Comparison of ENCODE assay signal across 16 mouse cellular contexts in the genomic region with DNA sequence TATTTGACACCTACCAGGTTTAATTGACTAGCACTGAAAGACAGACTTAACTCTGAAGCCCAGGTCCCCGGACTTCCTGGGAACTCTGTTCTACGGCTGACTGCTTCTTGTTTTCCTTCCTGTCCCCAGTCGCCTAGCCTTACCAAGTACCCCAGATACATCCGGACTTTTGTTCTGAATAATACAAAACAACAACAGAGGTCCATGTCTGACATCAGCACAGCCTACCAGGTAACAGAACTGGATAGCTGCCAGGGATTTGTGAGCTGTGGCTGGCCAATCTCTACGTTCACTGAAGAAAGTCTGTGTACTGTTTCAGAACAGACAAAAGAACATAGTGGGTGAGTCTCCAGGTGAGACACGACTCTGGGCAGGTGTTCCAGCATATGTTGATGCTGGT. TPM values are rescaled to one million over a fixed set of nuclear protein-coding genes. Genes with fewer than 3 reads are reported as not detected.
DNase-seq lines count a peak whose midpoint lies in the region; ATAC-seq lines count a peak whose summit lies in the region.
"Had no signal": no experiment of that assay in that cellular context is flagged by ENCODE, and none has a peak within 500 bp of the region (broad histone marks: within the 10 kb centered on the region; RNA-seq: fewer than 3 reads in every experiment).

No protein-coding gene starts in this region.

- no peaks in the 10 kb centered on the region for H3K27me3 ChIP-seq in hindbrain, embryonic 16.5 days (replicated peaks; ENCODE audit: control insufficient read depth, insufficient read depth, low read length)
- H3K27me3 ChIP-seq in hindbrain, embryonic 13.5 days, result no peaks in the 10 kb centered on the region
- no peaks in the 10 kb centered on the region for H3K27me3 ChIP-seq in lung, embryonic 15.5 days
- H3K27me3 ChIP-seq: embryonic facial prominence, embryonic 12.5 days; limb, embryonic 13.5 days; neural tube, embryonic 13.5 days had no signal

- H3K27ac ChIP-seq in hindbrain, embryonic 16.5 days (ENCODE audit: low read depth, low read length), result 0 out of 2 replicates have a peak overlapping the region, but pooled peaks have one; percentile 21
- no peak overlapping the region for H3K27ac ChIP-seq in hindbrain, embryonic 13.5 days
- H3K27ac ChIP-seq in lung, embryonic 15.5 days, result 0 out of 2 replicates have a peak overlapping the region, but pooled peaks have one; percentile 15
- H3K27ac ChIP-seq: embryonic facial prominence, embryonic 12.5 days; limb, embryonic 13.5 days; neural tube, embryonic 13.5 days had no signal

- no peak for ATAC-seq in hindbrain, embryonic 16.5 days
- no peak for ATAC-seq in hindbrain, embryonic 13.5 days (ENCODE audit: low FRiP score)
- no peak for ATAC-seq in lung, embryonic 15.5 days (ENCODE audit: borderline replicate concordance, extremely low read depth, low FRiP score, low TSS enrichment)
- peak; percentile 35 for ATAC-seq in CD4-positive, CD25-positive, alpha-beta regulatory T cell, adult 4 months
- ATAC-seq: forebrain, postnatal 0 days; intestine, embryonic 16.5 days had no signal

- no peaks in the 10 kb centered on the region for H3K36me3 ChIP-seq in hindbrain, embryonic 16.5 days (ENCODE audit: control insufficient read depth, insufficient read depth, low read length)
- no peaks in the 10 kb centered on the region for H3K36me3 ChIP-seq in hindbrain, embryonic 13.5 days
- no peaks in the 10 kb centered on the region for H3K36me3 ChIP-seq in lung, embryonic 15.5 days
- H3K36me3 ChIP-seq: embryonic facial prominence, embryonic 12.5 days; limb, embryonic 13.5 days; neural tube, embryonic 13.5 days had no signal

- no peak for DNase-seq in lung, postnatal 14 days
- DNase-seq in induced T-regulatory cell, adult 2 months (ENCODE audit: low read depth), result peak; percentile 85
- DNase-seq in cerebellum, postnatal 14 days, result no peak
- DNase-seq: adrenal gland, postnatal 36 days; cerebellum, adult 18-20 months; forebrain, postnatal 0 days; gastrocnemius, postnatal 25 days; layer of hippocampus, postnatal 36 days had no signal

- H3K9me3 ChIP-seq in hindbrain, embryonic 16.5 days (ENCODE audit: control insufficient read depth, low read length), result no peaks in the 10 kb centered on the region
- H3K9me3 ChIP-seq in hindbrain, embryonic 13.5 days, result no peaks in the 10 kb centered on the region
- H3K9me3 ChIP-seq in lung, embryonic 15.5 days, result no peaks in the 10 kb centered on the region
- H3K9me3 ChIP-seq: embryonic facial prominence, embryonic 12.5 days; limb, embryonic 13.5 days; neural tube, embryonic 13.5 days had no signal

- H3K9ac ChIP-seq in hindbrain, embryonic 16.5 days (ENCODE audit: low read depth, low read length), result no peak overlapping the region
- no peak overlapping the region for H3K9ac ChIP-seq in hindbrain, embryonic 13.5 days
- H3K9ac ChIP-seq in lung, embryonic 15.5 days, result no peak overlapping the region
- H3K9ac ChIP-seq: embryonic facial prominence, embryonic 12.5 days; forebrain, postnatal 0 days; limb, embryonic 13.5 days; neural tube, embryonic 13.5 days had no signal

- 63% methylated on average over 6 of the region's 6 CpGs for WGBS in hindbrain, embryonic 16.5 days
- 79% methylated on average over 6 of the region's 6 CpGs for WGBS in hindbrain, embryonic 13.5 days
- 51% methylated on average over 6 of the region's 6 CpGs for whole genome bisulfite sequencing in lung, embryonic 15.5 days

- peaks cover 38% of the 10 kb centered on the region for H3K4me1 ChIP-seq in hindbrain, embryonic 16.5 days (ENCODE audit: control insufficient read depth, insufficient read depth, low read depth, low read length)
- H3K4me1 ChIP-seq in hindbrain, embryonic 13.5 days (replicated peaks), result peaks cover 54% of the 10 kb centered on the region
- H3K4me1 ChIP-seq in lung, embryonic 15.5 days, result peaks cover 73% of the 10 kb centered on the region

- H3K4me2 ChIP-seq in hindbrain, embryonic 16.5 days (ENCODE audit: low read length), result no peak overlapping the region
- no peak overlapping the region for H3K4me2 ChIP-seq in hindbrain, embryonic 13.5 days
- H3K4me2 ChIP-seq in lung, embryonic 15.5 days, result no peak overlapping the region
- H3K4me2 ChIP-seq: embryonic facial prominence, embryonic 12.5 days; limb, embryonic 13.5 days; neural tube, embryonic 13.5 days had no signal

- H3K4me3 ChIP-seq in hindbrain, embryonic 16.5 days (ENCODE audit: low read length), result no peak overlapping the region
- no peak overlapping the region for H3K4me3 ChIP-seq in hindbrain, embryonic 13.5 days
- no peak overlapping the region for H3K4me3 ChIP-seq in lung, embryonic 15.5 days
- H3K4me3 ChIP-seq: embryonic facial prominence, embryonic 12.5 days; limb, embryonic 13.5 days; neural tube, embryonic 13.5 days had no signal

RNA-seq across cellular contexts. Expression of gene Btg2, which starts 20.1 kb away (rescaled TPM):
- 28.0 and 28.5 TPM in 2 replicates for polyA plus RNA-seq in hindbrain, embryonic 16.5 days (2015; fragmentation: Nextera tagmentation; extraction: Ambion mirVana)
- 57.4 and 63.4 TPM in 2 replicates for polyA plus RNA-seq in hindbrain, embryonic 13.5 days (2015; fragmentation: Nextera tagmentation; extraction: Ambion mirVana)
- 111 and 115 TPM in 2 replicates for polyA plus RNA-seq in lung, embryonic 15.5 days (2015; fragmentation: Nextera tagmentation; extraction: Ambion mirVana)
- polyA plus RNA-seq in CD4-positive, CD25-positive, alpha-beta regulatory T cell, adult 4 months (2017; shearing (Covaris generic)), result 100 to 1,000 TPM; 243 to 289 TPM

RNA-seq across cellular contexts. Expression of gene Fmod, which starts 21.8 kb away (rescaled TPM):
- polyA plus RNA-seq in hindbrain, embryonic 16.5 days (2015; fragmentation: Nextera tagmentation; extraction: Ambion mirVana), result 11.8 and 24.0 TPM in 2 replicates
- 7.3 and 7.6 TPM in 2 replicates for polyA plus RNA-seq in hindbrain, embryonic 13.5 days (2015; fragmentation: Nextera tagmentation; extraction: Ambion mirVana)
- 193 and 195 TPM in 2 replicates for polyA plus RNA-seq in lung, embryonic 15.5 days (2015; fragmentation: Nextera tagmentation; extraction: Ambion mirVana)
- not detected for polyA plus RNA-seq in CD4-positive, CD25-positive, alpha-beta regulatory T cell, adult 4 months (2017; shearing (Covaris generic))

RNA-seq across cellular contexts. Expression of gene Chit1, which starts 52.2 kb away (rescaled TPM):
- polyA plus RNA-seq in hindbrain, embryonic 16.5 days (2015; fragmentation: Nextera tagmentation; extraction: Ambion mirVana), result 0.15 and 0.73 TPM in 2 replicates
- polyA plus RNA-seq in hindbrain, embryonic 13.5 days (2015; fragmentation: Nextera tagmentation; extraction: Ambion mirVana), result 0.30 and 0.35 TPM in 2 replicates
- 0.19 and 0.35 TPM in 2 replicates for polyA plus RNA-seq in lung, embryonic 15.5 days (2015; fragmentation: Nextera tagmentation; extraction: Ambion mirVana)
- not detected for polyA plus RNA-seq in CD4-positive, CD25-positive, alpha-beta regulatory T cell, adult 4 months (2017; shearing (Covaris generic))
- polyA plus RNA-seq: embryonic facial prominence, embryonic 12.5 days; intestine, embryonic 16.5 days had no signal
